Mouse (Mus musculus) ES-E14 (cell line): ENCODE measurements at regions not wholly inside any gene's neighbourhood (a gene's known extent, or its start where the extent isn't known, plus 50 kb on each side); places are given as distances from the start of the nearest gene placed in this dataset.

ENCODE experiments used
- DNase-seq: peaks from one replicate; pipeline ENCODE4 v3.0.0-alpha.2; 2013; ENCODE audit warnings: low read depth, low spot score
- H3K27ac ChIP-seq: 2 replicates; pipeline ENCODE4 v1.5.1; 2012; ENCODE audit warnings: low read depth, mild to moderate bottlenecking, low read length, moderate library complexity, mixed read lengths; ENCODE audit not compliant: poor library complexity, insufficient read depth, severe bottlenecking
- H3K36me3 ChIP-seq: 2 replicates; pipeline ENCODE4 v1.6.1; 2012; ENCODE audit warnings: mild to moderate bottlenecking, low read length, moderate library complexity, mixed read lengths; ENCODE audit not compliant: control insufficient read depth, poor library complexity, insufficient read depth, severe bottlenecking
- H3K4me1 ChIP-seq, 2 experiments: fragments of 150-350 bp in 1 of 2; sonication (generic) in 1 of 2; 2 replicates each; pipeline ENCODE4 v1.6.1; 2012; ENCODE audit warnings: low read length in 2 of 2, mild to moderate bottlenecking in 1 of 2, mixed read lengths in 1 of 2; ENCODE audit not compliant: control insufficient read depth in 2 of 2, insufficient read depth in 2 of 2, poor library complexity in 1 of 2
- H3K4me3 ChIP-seq, 2 experiments: fragments of 150-350 bp in 1 of 2; sonication (generic) in 1 of 2; 2 replicates each; pipeline ENCODE4 v1.5.1; 2012; ENCODE audit warnings: low read length in 2 of 2, low read depth in 1 of 2, mild to moderate bottlenecking in 1 of 2, mixed read lengths in 1 of 2; ENCODE audit not compliant: insufficient read depth in 1 of 2, poor library complexity in 1 of 2, severe bottlenecking in 1 of 2
- H3K9ac ChIP-seq: 2 replicates; pipeline ENCODE4 v1.6.1; 2012; ENCODE audit warnings: low read depth, mild to moderate bottlenecking, low read length, mixed read lengths; ENCODE audit not compliant: poor library complexity, insufficient read depth, severe bottlenecking
- H3K9me3 ChIP-seq: fragments of 150-350 bp; sonication (generic); 2 replicates; pipeline ENCODE4 v1.6.1; 2012; ENCODE audit warnings: low read depth, mild to moderate bottlenecking, low read length; ENCODE audit not compliant: control insufficient read depth, insufficient read depth
- CHD2 ChIP-seq: IDR thresholded peaks from 2 replicates; pipeline ENCODE4 v1.6.1; 2014; ENCODE audit warnings: mild to moderate bottlenecking, low read depth, low read length, inconsistent platforms
- HCFC1 ChIP-seq: IDR thresholded peaks from 2 replicates; pipeline ENCODE4 v1.6.1; 2012; ENCODE audit warnings: low read length, inconsistent platforms, borderline replicate concordance; ENCODE audit not compliant: insufficient read depth
- MAFK ChIP-seq: IDR thresholded peaks from 2 replicates; pipeline ENCODE4 v1.6.1; 2014; ENCODE audit warnings: mild to moderate bottlenecking, low read depth, low read length, inconsistent platforms; ENCODE audit not compliant: insufficient read depth
- ZC3H11A ChIP-seq: IDR thresholded peaks from 2 replicates; pipeline ENCODE4 v1.6.1; 2012; ENCODE audit warnings: low read depth, mild to moderate bottlenecking, inconsistent platforms, low read length, borderline replicate concordance
- ZNF384 ChIP-seq: IDR thresholded peaks from 2 replicates; pipeline ENCODE4 v1.6.1; 2012; ENCODE audit warnings: low read depth, low read length, inconsistent platforms
- in situ Hi-C, 2 experiments: fragments of 600-800 bp; cut with MboI; formaldehyde crosslinking; loops; one replicate each; pipeline ENCODE4 v1.15.1; 2025; ENCODE audit warnings: low sequenced_read_pairs in 2 of 2, inconsistent platforms in 1 of 2; ENCODE audit not compliant: unreplicated experiment in 2 of 2

DNA sequence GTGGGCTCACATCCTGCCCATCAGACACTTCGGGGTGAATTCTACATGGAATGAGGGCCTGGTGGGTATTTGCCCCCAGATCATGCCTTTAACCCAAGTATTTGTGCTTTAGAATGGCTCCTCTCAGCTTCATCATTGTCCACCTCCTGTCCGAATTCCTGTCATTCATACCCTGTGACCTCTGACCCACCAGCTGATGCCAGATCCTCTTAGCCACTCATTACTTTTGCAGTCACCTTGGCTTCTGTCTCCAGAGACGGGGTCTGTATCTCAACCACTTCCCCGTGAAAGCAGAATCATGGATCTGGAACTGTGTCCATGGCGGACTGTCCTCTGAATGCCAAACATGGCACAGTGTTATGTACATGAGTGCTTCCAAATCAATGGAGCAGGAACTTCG is 154.8 kb upstream of the Gm5148 start:
- Histone ChIP-seq H3K27ac (no peak overlapping the region), H3K9me3 (no peaks in the 10 kb centered on the region), H3K9ac (no peak overlapping the region), H3K4me3 (no peak overlapping the region), H3K36me3 (no peaks in the 10 kb centered on the region), H3K4me1 (no peaks in the 10 kb centered on the region)
- TF ChIP-seq HCFC1 (no peak), MAFK (no peak)
- no peak for DNase-seq
- in situ Hi-C loops, result no loop called here

DNA sequence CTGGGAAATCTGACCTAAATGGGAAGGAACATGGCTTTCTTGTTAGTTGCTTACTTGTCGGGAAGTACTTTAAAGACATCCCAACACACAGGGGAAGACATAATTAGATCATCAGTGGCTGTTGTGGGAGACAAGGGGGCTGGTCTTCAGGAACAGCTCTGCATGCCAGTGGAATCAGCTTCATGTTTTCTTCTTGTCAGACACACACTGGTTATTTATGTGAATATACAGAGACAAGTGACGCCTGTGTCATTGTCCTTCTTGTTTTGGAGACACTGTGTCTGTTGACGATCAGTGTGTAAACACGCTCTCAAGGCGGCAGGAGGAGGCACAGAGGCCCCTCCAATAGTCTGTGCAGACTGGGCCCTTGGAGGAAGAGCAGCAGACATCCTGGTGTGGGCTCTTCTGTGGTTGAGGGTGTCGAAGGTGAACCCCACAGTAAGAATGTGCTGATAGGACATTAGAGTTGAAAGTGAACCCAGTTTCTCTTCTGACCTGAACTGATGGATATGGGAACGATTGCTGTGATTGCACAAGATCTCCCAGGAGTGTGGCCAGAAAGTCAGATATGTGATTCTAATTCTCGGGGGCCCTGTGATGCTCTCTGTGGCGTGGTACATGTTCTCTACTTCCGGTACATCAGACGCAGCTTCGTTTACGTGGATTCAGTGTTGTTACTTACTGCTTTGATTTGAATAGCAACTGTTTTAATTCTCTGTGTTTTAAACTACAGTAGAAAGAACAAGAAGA is 151.9 kb upstream of the Gm5148 start:
- no peak for TF ChIP-seq ZC3H11A
- no peak for TF ChIP-seq HCFC1
- no peak for TF ChIP-seq MAFK
- no peak for TF ChIP-seq ZNF384
- TF ChIP-seq CHD2, result no peak
- Histone ChIP-seq H3K36me3 (no peaks in the 10 kb centered on the region), H3K4me3 (no peak overlapping the region), H3K9ac (no peak overlapping the region), H3K9me3 (no peaks in the 10 kb centered on the region), H3K27ac (no peak overlapping the region), H3K4me1 (no peaks in the 10 kb centered on the region)
- in situ Hi-C loops, result no loop called here
- no peak for DNase-seq

DNA sequence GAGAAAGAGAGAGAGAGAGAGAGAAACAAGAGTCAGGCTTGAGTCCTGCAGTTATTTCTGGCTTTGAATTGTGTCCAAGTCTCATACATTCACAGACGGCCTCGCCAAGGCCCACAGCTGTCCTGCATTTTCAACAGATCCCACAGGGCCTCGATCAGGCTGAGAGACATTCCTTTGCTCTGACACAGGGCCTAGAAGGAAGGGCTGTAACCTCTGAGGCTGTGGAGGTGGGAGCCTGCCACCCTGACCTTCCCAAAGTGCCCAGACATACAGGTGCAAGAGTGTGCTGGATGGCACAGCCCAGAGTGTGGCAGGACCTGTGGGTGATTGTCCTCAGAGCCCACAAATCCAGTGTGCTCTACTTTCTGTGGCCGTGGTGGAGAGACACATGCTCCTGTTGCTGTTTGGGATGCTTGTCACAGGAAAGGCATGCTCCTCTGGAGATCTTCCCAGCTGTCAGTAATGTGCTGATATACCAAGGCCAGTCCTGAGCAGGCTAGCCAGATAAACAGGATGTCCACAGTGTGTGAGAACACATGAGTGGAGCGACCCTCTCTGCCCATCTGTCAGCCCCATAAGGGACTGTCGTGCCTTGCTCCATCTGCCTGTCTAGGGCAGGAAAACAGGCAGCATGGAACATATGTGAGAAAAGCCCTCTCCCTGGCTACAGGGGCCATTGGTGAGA is 151.2 kb upstream of the Gm5148 start:
- Histone ChIP-seq H3K9ac (no peak overlapping the region), H3K4me3 (no peak overlapping the region), H3K27ac (no peak overlapping the region), H3K36me3 (no peaks in the 10 kb centered on the region), H3K9me3 (no peaks in the 10 kb centered on the region), H3K4me1 (no peaks in the 10 kb centered on the region)
- DNase-seq, result no peak
- in situ Hi-C loops, result no loop called here
- no peak for TF ChIP-seq ZC3H11A

DNA sequence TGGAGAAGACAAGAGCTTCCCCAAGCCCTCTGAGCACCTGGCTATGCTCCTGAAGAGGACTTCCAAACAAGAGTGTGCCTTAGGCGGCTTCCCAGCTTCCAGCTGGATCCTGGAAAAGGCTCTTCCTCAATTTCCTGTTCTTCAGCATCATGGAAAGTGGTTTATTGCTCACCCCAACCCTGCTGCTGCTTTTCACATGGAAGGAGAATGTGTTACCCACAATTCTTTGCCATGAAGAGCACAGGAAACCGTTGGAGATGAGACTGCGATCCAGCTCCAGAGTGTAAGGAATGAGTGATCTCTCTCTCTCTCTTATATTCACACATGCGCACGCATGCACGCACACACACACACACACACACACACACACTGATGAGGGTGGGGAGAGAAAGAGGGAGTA is 150.6 kb upstream of the Gm5148 start:
- Histone ChIP-seq H3K9ac (no peak overlapping the region), H3K27ac (no peak overlapping the region), H3K9me3 (no peaks in the 10 kb centered on the region), H3K4me3 (no peak overlapping the region), H3K4me1 (no peaks in the 10 kb centered on the region), H3K36me3 (no peaks in the 10 kb centered on the region)
- no peak for DNase-seq
- in situ Hi-C loops, result no loop called here
- TF ChIP-seq MAFK, result no peak
- no peak for TF ChIP-seq HCFC1

DNA sequence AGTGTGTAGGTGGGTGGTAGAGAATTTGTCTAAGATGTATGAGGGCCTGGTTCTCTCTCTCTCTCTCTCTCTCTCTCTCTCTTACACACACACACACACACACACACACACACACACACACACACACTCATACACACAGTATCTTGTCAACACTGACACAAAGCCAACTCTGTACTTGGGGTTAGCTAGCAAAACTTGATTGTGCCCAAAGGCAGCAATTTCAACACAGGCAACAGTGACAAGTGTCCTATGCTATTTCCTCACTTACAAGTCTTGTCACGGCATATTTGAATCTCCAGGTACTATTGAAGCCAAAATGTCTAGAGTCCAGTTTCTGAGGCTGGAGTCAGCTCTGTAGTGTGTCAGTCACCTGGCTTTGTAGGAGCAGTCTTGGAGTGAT is 150.1 kb upstream of the Gm5148 start:
- Histone ChIP-seq H3K4me3 (no peak overlapping the region), H3K27ac (no peak overlapping the region)

More for the DNA sequence above, 150.1 kb upstream of the Gm5148 start:
- Histone ChIP-seq H3K36me3 (no peaks in the 10 kb centered on the region), H3K4me1 (no peaks in the 10 kb centered on the region), H3K9me3 (no peaks in the 10 kb centered on the region), H3K9ac (no peak overlapping the region)
- in situ Hi-C loops, result no loop called here
- no peak for DNase-seq
- TF ChIP-seq MAFK, result no peak
